Mouse (Mus musculus) adrenal gland (tissue): ENCODE data around the gene Gm21739.
"Not testable (repeated sequence)": the region's sequence is repeated elsewhere in the genome, so short reads cannot be mapped to it uniquely, and the experiment has no call there.

ENCODE experiments used
- intact Hi-C: fragments of 180-260 bp; cut with DNase I; formaldehyde crosslinking; loops from one replicate; pipeline ENCODE4 v1.15.1; 2025
- long read RNA-seq, 2 experiments: library from polyadenylated mRNA; unstranded; transcript quantifications; one replicate each; pipeline ENCODE4 v2.0.0; 2020; ENCODE audit warnings: borderline replicate concordance in 1 of 2; ENCODE audit not compliant: insufficient replicate concordance in 1 of 2

The Gm21739 gene
- long read RNA-seq, experiment 1: 0 reads
- long read RNA-seq, experiment 2: 0 reads

DNA sequence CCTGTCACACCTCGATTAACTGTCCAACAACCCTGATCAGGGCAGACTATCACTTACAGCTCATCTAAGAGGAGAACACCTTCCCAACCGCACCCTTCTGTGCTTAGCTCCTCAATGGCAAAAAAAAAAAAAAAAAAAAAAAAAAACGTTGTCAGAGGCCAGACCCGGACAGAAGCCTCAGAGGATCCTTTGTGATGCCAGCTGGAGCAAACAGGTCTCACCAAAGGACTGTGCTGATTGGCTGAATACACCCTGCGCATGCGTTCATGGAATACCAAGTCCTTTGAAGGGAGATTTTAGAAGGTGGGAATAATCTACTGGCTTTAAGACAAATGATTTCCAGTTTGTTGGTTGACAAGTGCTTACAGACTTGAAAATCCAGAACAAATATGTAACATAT, at the start of gene Gm21739:
Gene Gm21739 (minus strand): TSS at position 101 of the 400 bp plus-strand sequence.
- intact Hi-C loops: not testable (repeated sequence)
